Mouse (Mus musculus) neural tube, embryonic 12.5 days (tissue): Measurements from ENCODE around the gene Adgrl3. TPM values are rescaled to one million over a fixed set of nuclear protein-coding genes. Genes with fewer than 3 reads are reported as not detected.

ENCODE experiments used
- microRNA-seq: library from miRNA; unstranded; fragments of <30 nt; microRNA quantifications from one replicate; pipeline ENCODE4, GENCODE M21; 2017
- polyA plus RNA-seq: library from polyadenylated mRNA; unstranded; fragments of >200 nt; fragmentation: Nextera tagmentation; extraction: Ambion mirVana; gene quantifications from 2 replicates; pipeline ENCODE4 v1.2.1, GENCODE M21; 2016

The Adgrl3 gene
- polyA plus RNA-seq, 1 experiment from 2014 or later = 38.2 TPM

Small RNAs within 50 kb of the gene (microRNA-seq; reads per million reads assigned to microRNA genes)
- not detected for gene Gm22048
